Mouse (Mus musculus) natural killer cell, adult 2 months (primary cell): ENCODE measurements at regions not wholly inside any gene's neighbourhood (a gene's known extent, or its start where the extent isn't known, plus 50 kb on each side); places are given as distances from the start of the nearest gene placed in this dataset.

Experiments
- DNase-seq, 2 experiments: peaks; one replicate each; pipeline ENCODE4 v3.0.0; 2022; ENCODE audit warnings: low spot score in 2 of 2

DNA sequence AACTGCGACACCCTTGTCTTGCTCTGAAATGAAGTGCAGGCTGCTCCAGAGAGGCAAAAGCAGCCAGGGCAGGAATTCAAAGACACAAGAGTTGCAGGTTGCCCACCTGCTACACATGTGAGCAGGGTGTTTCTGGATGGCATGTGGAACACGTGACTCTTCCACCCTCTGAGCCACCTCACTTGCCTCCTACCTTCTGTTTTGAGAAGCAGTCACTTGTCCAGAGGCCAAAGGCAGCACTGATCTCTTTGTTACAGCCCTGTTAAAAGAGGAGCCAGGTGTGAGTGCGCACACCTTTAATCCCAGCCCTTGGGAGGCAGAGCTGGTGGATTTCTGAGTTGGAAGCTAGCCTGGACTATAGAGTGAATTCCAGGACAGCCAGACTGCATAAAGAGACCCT is 79.7 kb upstream of the Tle3 start:
- DNase-seq, result no peak

DNA sequence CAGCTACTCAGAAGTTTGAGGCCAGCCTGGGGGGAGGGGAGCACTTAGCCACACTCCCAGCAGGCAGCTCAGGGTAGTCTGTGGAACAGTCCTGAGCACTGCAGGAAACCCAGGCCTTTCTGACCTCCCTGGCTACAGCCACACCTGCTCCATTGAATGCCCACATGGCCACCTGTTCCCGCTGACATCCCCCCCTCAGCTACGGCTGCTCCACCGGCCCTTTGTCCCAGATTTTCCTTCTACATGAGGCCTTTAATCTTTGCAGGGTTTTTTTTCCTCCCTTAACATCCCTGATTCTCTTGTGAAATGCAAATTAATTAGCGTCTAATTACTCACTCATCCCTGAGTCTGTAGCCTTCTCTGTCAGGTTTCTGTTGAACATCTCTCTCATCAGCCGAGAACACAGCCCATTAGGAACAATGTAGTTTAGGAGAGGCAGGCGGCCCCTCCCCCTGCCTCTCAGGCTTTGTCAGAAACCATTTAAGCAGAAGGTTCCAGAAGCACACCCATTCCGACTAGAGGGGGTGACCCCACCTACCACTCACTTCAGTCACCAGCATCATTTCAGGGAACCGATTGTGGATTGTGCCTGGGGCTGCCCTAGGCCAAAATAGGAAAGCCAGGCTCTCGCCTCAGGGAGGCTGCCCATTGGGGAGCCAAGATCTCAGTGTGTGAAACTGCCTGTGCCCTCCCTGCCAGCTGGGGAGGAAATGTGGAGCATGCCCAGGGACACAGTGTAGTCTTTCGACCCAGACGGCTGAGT is 78.8 kb upstream of the Tle3 start:
- no peak for DNase-seq

DNA sequence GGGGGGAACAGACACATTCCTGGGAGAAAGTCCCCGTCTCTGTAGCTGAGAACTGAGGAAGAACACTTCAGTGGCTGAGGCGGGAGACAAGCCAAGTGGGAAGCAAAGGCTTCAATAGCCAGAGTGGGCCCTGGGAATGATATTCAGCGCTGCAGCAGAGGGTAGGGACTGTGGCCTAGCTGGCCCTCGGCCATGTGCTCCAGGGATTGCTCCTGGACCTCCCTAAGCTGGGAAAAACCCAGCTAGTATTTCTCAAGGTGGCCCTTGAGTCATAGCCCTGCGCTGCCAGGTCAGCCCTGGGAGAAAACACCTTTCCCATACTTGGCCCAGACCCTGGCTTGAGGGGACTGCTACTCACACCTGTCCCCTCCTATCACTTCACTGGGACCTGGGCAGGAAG is 77.2 kb upstream of the Tle3 start:
- DNase-seq, result no peak

DNA sequence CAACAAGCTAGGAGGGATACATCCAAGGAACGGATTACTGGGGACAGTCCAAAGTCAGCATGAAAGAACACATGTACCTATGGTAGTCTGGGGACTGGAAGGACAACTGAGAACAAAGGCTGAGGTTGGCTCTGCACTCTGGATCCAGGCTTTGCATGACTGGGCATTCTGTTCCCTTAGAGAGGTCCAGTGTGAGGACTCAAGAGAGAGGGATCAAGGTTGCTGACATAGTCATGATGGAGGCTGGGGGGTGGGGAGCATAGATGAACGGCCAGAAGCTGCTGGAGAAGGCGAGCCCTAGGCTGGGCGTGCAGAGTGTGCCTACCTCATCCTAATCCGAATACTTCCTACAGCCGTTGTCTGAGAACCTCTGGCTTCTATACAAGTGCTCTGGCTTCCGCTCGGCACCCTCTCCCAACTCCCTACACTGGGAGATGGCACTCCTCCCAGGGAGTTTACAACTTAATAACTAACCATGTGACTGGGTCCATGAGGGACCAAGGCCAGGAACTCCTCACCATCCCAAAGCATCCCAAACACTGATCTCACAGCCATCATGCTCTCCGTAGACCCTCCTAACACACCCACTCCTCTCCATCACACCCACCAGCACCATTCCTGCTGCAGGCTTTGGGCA is 75.7 kb upstream of the Tle3 start:
- DNase-seq, result no peak

DNA sequence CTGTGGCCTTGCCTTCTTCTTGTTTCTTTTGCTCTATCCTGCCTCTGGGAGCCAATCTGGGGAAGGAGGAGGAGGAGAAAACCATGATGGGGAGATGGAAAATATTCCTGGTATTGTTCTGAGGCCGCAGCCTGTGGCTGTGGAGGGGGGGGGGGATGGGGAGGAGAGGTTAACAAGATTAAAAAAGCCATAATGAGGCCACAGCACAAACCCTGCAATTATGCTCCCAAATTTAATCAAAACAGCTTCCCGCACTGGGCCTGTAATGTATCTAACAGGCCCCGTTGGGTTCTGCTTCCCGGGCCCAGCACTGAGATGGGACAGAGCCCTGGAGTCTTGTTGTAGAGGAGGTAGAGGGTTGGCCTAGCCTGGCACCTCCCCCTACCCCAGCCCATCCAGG is 74.8 kb upstream of the Tle3 start:
- no peak for DNase-seq

DNA sequence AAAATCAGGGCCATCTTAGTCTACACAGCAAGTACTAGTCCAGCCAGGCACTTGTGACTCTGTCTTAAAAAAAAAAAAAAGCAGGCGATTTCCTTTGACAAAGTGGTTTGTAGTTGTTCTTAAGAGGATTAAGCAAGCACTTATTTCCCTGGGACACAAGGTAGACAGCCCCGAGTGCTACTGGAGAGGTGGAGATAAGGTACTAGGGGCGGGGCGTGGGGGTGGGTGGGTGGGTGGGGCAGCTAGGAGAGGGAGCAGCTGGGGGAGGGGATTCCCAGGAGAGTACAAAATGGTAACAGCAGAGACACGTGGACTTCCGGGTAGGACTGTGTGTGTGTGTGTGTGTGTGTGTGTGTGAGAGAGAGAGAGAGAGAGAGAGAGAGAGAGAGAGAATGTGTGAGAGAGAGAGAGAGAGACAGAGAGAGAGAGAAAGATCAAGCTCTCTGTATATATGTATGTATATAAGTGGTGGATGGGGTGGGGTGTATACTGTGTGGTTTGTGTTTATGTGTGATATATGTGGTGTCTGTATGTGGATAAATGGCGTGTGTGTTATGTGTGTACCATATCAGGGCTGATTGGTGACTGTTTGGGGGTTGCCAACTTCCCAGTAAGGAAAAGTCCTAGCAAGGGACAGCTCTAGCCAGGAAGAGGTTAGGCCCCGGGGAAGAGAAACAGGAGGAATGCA is 72.1 kb upstream of the Tle3 start:
- no peak for DNase-seq

DNA sequence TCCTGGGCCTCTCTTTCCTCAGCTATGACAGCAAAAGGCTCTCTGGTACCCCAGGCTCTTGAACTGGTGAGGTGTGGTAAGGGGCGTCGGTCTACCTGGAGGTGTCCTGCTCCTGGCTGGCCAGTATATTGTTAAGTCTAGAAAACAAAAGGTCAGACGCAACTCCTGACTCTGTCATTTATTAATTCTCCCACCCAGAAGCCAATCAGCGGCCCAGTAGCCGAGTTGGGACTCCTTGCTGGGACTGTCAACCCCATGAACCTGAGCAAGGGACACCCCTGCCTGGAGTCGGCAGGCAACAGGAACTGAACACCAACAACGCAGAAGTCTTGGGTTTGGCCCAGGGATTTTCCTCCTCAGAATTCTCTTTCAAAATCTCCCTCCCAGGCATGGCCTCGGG is 71.1 kb upstream of the Tle3 start:
- DNase-seq, result no peak

DNA sequence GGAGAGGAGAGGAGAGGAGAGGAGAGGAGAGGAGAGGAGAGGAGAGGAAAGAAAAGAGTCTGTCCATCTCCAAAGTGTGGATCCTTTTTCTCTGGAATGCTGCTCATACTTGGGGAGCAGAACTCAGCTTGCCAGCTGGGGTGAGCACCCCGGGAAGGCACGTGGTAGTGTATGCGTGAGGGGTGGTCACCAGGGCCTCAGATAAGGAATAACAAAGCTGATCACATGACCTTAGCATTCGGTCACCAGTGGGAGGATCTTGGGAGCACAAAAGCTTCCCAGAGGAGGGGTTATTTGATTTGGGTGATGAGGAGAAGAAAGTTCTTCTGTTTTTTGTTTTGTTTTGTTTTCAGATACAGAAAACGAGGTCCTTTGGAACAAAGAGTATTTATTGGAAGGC is 69.4 kb upstream of the Tle3 start:
- no peak for DNase-seq

DNA sequence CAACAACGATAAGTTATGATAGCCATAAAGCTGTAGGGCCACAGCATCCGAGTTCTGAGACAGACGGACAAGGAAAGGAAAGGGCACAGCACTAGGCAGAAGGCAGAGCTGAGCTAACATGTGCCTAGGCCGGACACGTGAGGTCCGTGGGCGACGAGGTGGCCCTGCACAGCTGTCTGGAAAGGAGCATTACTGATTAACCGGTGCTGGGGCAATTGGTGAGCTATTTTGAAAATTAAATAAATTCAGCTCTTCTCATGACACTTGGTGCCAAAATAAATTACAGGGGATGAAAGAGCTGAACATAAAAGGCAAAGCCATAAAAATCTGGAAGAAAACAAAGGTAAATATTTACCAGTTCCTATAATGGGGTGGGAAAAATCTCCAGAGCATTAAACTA is 65.9 kb upstream of the Tle3 start:
- DNase-seq, result no peak

DNA sequence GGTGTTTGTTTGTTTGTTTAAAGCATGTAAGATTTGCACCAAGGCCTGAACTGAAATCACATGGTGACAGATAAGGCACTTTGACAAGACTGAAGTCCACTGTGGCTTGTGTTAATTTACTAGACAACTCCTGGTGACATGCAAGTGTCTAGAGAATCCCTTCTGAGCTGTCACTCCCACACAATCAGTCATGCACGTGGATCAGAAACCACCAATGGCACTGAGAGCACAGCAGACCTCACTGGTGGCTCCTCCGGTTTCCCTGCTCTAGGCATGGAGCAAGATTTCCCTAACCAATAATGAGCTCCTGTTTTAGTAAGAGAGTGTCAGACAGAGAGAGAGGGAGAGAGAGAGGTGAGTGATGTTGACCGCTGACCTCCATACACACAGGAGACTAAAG is 63.1 kb upstream of the Tle3 start:
- DNase-seq, result no peak

DNA sequence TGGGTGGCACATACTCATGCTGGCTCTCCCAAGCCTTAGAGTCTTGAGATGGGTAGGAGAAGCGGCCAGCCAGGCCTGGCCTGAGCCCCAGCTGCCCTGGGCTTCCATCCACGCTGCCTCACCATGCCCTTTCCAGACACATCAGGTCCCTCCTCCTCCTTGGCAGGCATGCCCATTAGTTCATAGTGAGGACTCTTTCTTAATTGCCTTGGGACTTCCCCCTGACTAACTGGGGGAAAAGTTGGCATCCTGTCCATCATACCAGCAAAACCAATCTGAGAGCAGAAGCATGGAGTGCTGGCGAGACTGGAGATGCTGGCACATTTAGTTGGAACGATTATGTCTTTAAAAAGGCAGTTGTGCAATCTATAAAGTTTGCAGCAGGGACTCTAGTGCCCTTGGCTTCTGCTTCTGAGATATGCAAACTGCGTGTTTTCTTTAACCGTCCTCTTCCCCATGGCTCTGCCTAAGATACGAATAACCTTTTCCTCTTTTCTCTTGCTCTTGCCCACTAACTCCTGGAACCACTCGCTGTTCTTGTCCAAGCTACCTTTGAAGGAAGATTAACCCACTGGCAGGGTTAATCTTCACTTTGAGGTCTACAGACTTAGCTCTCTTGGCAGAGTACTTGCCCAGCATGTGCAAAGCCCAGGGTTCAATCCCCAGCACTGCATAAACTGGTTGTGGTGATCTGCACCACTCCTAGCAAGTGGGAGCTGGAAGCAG is 62.2 kb upstream of the Tle3 start:
- no peak for DNase-seq

DNA sequence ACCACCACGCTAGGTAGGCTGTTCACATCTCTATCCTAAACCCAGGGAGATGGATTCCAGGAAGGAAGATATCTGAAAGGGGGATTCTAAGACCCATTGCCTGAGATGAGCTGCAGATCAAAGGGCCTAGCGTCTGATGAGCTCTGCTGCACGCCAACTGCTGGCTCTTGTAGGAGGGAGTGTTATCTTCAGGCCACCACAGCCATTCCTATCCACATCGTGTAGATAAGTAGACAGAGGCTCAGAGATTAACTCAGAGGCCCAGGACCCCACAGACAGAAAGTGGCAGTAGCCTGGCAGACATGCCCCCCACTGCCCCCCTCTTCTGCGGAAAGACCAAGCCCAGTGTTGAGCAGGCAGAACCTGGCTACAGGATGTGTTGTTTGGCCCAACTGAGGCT is 61.6 kb upstream of the Tle3 start:
- no peak for DNase-seq

DNA sequence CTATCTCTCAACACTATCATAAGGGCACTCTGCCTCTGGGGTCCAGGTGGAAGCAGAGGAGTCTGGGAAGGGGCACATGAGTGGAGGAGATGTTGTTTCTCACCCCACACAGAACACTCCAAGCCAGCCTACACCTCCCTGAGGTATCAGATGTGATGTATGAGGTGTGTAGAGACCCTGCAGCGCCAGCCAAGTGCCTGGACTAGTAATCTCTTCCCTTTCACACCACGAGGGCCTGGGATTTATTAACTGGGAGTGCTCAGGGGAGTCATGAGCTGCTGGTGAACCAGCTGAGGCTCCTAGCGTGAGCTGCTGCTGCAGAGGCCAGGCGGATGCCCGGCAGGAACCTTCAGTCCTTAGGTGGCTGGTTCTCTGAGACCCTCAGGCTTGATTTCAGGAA is 60.6 kb upstream of the Tle3 start:
- DNase-seq, result no peak

DNA sequence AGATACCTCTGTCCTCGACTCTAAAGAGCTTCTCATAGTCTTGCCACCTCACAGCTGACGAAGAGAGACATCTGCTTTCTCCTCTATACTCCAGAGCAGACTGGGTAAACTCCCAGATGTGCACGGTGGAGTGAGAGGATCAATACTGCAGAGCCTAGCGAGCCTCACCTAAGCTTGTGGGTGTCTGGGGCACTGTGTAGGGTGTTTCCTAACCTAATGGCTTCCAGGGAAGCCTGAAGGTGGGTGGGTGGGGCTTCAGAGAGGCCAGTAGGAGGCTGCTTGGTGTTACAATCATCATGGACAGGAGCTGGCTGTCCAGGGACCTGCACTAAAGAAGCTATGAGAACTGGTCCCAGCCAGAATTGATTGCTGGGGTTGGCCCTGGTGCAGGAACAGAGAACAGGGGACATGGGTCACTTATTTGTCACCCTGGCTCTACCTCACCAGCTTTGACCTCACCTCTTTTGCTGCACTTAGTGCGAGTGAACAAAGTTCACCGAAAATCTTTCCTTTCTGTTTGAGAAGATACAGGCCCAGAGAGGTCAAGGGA is 57.5 kb upstream of the Tle3 start:
- no peak for DNase-seq

DNA sequence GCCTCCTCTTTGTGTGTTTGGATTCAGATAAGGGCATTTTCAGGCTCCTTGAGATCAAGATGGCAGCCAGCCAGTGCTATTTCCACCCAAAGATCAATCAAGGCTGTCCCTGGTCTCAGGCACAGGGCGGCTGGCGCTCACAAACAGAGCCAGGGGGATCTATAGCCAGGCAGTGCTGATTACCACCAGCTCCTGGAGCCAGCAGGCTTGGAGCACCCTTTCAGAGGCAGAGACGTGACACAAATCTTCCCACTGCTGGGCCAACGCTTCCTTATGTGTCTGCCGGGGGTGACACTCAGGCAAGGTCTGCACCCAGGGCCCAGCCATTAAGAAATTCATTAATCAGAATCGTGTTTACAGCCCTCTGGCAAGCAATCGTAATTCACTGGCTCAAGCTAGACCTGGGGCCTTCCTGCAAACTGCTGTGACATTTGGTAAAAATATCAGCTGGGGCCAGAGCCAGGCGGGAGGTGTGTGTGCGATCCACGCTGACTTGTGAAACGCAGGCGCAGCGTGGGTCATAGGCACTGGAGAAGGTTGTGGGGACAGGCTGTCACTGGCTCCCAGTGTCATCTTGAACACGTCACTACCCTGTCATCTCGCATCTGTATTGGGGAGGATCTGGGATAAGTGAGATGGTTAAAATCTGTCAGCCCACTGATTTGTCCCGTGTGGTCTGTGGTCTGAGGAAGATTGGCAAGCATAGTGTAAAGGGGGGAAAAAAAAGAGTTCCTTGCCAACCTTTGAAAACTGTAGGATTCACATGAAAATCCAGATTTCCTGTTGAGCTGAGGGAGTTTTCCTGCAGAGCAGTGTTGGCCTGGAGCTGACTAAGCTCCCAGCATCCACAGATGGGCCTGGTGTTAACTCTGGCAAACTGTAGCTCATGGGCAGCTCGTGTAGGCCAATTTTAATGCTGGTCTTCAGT is 56.5 kb upstream of the Tle3 start:
- no peak for DNase-seq

DNA sequence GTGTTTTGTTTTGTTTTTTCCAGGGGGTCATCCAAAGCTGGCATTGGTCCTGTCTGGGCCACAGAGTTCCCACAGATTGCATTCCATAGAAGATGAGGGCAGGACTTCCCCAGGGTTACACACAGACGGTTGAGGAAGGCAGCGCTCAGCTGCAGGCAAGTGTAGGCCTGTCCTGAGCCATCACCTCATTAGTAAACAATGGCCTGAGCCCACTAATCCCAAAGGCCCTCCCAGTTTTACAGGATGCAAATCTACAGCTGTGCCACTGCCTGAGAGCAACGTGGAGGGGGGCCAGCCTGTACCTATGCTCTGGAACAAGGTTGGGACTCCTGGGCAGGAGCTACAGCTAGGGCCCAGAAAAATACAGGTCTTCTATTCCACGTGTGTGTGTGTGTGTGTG is 55.7 kb upstream of the Tle3 start:
- DNase-seq, result no peak

DNA sequence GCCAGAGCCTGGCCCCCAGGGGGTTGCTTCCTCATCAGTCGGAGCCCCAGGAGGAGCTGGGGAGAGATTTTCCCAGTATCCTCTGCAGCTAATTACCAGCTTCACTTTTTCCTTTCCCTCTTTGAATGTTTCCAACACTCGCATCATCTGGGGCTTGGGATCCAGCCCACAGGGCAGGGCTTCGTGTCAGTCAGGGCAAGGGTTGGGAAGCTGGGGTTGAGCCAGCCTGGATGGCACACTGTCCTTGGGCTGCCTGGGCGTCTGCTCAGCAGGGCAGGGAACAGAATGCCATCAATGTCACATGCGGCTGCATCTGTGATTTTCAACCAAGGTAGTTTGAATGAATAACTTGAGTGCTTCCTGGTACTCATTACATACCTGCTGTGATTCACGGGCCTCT is 52.4 kb upstream of the Tle3 start:
- no peak for DNase-seq

DNA sequence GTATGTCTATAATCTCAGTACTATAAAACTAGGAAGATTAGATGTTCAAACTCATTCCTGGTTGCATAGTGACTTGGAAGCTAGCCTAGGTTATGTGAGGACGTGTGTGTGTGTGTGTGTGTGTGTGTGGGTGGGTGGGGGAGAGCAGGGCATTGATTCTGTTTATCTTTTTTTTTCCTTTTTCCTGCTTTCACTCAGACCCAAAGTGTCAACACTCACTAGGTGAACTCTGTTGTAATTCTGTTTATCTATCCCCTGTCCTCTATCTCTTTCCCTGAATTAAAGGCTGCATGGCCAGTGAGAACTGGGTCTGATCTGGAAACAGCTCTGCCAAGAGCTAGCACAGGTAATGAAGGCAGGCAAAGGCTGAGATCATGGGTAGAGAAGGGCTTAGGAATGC is 50.9 kb upstream of the Tle3 start:
- no peak for DNase-seq

DNA sequence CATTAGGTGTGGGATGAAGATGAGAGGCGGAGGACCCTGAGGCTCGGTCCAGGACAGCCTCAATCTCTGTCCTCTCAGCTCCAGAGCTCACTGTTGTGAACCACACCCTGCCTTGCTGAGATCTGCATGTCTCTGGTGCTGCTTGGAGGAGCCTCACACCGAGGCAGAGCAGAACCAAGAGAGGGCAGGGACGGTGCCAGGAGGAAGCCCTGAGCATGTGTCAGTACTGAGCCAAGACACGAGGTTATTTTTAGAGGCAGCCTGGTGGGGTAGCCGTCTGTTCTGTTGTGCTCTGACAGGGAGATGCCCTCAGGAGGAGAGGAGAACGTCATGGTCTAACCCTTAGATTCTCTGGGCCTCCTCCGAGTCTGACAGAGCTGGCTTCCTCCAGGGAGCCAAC is 50.3 kb upstream of the Tle3 start:
- DNase-seq, result no peak

DNA sequence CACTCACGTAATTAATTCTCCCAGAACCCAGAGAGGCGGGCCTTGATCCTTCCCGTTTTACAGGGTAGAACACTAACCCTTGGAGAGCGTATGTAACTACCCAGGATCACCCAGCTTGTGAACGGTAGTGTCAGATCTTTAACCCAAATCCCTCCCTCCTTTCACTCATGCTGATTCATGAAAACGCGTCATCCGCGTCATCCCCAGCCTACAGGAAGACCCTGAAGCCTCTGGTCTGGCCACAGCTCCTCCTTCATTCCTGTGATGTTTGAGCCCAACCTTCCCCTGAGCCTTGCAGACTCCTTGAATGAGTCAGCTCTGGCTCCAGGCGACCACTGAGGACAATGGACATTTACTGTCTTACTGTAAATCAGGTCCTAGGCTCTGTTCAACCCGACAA is 49.8 kb upstream of the Tle3 start:
- peak in 1 of 2 experiments; percentile 18 for DNase-seq
